Mouse (Mus musculus): ENCODE measurements around the gene Stra8.
A peak's percentile ranks its signal among the peaks of the same experiment; 100 is the strongest.

Gene Stra8

GRCm38 (mm10) chr6:34903851-34904250 lies 16.1 kb upstream of the Stra8 start:
- no peak for DNase-seq

- DNase-seq, result no peak
These were observed 15.6 kb upstream of the Stra8 start for GRCm38 (mm10) chr6:34904361-34904760.

- peak; percentile 20 for DNase-seq
These were observed 13.8 kb upstream of the Stra8 start for GRCm38 (mm10) chr6:34906125-34906524.

- DNase-seq, result peak; percentile 96
These were observed 13.3 kb upstream of the Stra8 start for GRCm38 (mm10) chr6:34906661-34907060.

GRCm38 (mm10) chr6:34907121-34907614 lies 12.8 kb upstream of the Stra8 start:
- DNase-seq, result peak; percentile 82

- DNase-seq, result peak; percentile 65
These were observed 12.2 kb upstream of the Stra8 start for GRCm38 (mm10) chr6:34907696-34908260.

GRCm38 (mm10) chr6:34909631-34910345 lies 10.2 kb upstream of the Stra8 start:
- DNase-seq, result peak; percentile 53

GRCm38 (mm10) chr6:34910371-34911219 lies 9.4 kb upstream of the Stra8 start, which contains the start of gene Wdr91:
Gene Wdr91, minus strand, starts transcription at chr6:34910876.
- peak; percentile 94 for DNase-seq

GRCm38 (mm10) chr6:34913341-34914040 lies 6.5 kb upstream of the Stra8 start:
- no peak for DNase-seq

- no peak for DNase-seq
These were observed 5.5 kb upstream of the Stra8 start for GRCm38 (mm10) chr6:34914462-34914861.

GRCm38 (mm10) chr6:34919146-34919545 lies 817 bp upstream of the Stra8 start:
- DNase-seq, result no peak

- DNase-seq, result no peak
These were observed 668 bp downstream of the Stra8 start for GRCm38 (mm10) chr6:34920631-34921030.

GRCm38 (mm10) chr6:34921941-34922340 lies 2.0 kb downstream of the Stra8 start:
- peak; percentile 81 for DNase-seq

- DNase-seq, result peak; percentile 78
These were observed 7.2 kb downstream of the Stra8 start for GRCm38 (mm10) chr6:34927156-34927555.

- DNase-seq, result no peak
These were observed 7.6 kb downstream of the Stra8 start for GRCm38 (mm10) chr6:34927594-34927993.

- no peak for DNase-seq
These were observed 12.7 kb downstream of the Stra8 start for GRCm38 (mm10) chr6:34932633-34933032.

- DNase-seq, result no peak
These were observed 16.8 kb downstream of the Stra8 start for GRCm38 (mm10) chr6:34936743-34937142.

- no peak for DNase-seq
These were observed 18.4 kb downstream of the Stra8 start for GRCm38 (mm10) chr6:34938280-34938928.

- DNase-seq, result no peak
These were observed 19.0 kb downstream of the Stra8 start for GRCm38 (mm10) chr6:34938929-34939325.

GRCm38 (mm10) chr6:34939451-34939850 lies 19.5 kb downstream of the Stra8 start:
- DNase-seq, result no peak

GRCm38 (mm10) chr6:34941496-34941895 lies 21.5 kb downstream of the Stra8 start:
- DNase-seq, result no peak

GRCm38 (mm10) chr6:34942446-34942845 lies 22.5 kb downstream of the Stra8 start:
- DNase-seq, result no peak

All from kidney, adult 9 months (tissue).